Mouse (Mus musculus): ENCODE data around the gene Ikbip.

The Ikbip gene

DNA sequence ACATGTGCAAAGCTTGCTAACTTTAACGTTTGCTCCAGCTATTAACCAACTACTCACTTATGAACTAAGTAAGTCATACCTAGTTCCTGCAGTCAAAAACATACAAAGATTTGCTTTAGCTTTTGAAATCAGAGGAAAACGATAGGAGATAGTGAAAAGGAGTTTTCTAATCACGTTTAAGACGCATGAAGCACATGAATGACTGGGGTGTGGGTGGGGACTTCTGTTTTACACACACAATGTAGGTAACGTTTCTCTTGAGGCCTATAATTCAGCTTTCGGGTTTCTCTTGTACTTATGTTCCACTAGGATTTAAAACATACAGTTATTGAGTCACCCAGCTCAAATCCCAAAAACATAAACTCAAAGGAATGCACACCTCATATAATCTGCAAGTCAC lies 39.9 kb downstream of the Ikbip start:
- no peak for DNase-seq

DNA sequence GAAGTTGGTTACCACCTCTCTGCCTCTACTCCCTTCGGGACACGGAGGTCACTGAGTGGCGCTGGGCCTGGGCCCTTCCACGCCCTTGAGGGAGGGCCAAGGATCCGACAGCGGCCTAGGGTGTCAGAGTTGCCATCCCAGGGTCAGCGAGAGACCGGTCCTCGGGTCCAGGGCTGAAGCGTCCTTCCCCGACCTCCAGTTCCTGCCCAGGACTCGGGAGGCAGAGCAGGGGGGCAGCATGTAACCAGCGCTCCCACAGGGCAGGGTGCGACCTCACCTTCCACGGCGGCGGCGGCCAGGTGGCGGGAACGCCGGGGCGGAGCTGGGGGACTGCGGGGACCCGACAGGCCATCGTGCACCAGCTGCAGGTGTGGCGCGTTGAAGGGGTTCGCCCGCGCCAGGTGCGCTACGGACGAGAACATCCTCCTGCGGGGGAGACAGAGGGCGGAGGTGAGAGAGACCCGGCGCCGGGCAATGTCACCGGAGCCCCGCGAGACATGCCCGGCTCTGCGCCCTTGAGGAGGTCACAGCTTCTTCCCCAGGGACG lies 40.6 kb downstream of the Ikbip start:
- DNase-seq = peak; percentile 11

DNA sequence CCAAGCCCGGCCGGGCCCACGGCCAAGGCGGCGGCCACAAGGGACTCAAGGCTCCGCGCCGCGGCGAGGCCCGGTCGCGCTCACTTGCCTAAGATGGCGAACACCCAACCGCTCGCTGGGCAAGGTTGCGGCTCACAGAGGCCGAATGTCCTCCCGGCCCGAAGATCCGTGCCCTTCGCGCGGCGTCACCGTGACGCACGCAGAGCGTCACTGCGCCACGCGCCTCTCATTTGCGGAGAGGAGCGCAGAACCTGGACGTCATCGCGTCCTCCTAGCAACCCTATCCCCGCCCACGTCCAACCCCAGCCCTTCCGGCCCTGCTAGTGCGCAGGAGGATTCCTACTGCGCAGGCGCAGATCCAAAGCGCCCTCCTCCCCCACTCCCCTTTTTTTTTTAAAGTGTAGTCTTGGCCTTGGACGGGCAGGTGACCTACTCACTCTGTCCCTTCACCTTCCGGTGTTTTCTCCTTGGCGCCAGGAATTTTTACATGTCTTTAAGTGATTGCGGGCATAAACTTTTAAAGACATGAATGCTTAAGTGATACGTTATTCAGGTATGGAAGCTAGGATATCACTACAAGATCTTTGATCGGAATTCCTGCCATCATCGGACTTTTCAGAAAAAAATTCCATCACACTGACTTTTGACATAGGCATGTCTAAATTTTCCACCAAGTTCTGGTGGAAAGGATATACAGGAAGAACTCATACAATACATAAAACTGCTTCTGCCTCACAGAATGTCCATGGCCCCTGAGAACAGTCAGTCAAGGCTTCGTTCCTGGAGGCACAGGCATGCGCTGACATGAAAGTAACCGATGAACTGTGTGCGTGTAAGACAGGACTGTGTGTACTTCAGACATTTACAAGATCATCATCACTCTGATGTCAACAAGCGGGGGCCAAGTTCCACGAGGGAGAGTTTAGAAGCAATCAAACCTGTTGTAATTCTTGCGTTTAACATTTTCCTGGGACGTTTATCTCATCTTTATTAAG lies 41.4 kb downstream of the Ikbip start, which contains the start of gene Slc25a3:
Slc25a3 (minus strand) TSS at position 232 of the 995 bp plus-strand sequence.
- DNase-seq = peak; percentile 98

DNA sequence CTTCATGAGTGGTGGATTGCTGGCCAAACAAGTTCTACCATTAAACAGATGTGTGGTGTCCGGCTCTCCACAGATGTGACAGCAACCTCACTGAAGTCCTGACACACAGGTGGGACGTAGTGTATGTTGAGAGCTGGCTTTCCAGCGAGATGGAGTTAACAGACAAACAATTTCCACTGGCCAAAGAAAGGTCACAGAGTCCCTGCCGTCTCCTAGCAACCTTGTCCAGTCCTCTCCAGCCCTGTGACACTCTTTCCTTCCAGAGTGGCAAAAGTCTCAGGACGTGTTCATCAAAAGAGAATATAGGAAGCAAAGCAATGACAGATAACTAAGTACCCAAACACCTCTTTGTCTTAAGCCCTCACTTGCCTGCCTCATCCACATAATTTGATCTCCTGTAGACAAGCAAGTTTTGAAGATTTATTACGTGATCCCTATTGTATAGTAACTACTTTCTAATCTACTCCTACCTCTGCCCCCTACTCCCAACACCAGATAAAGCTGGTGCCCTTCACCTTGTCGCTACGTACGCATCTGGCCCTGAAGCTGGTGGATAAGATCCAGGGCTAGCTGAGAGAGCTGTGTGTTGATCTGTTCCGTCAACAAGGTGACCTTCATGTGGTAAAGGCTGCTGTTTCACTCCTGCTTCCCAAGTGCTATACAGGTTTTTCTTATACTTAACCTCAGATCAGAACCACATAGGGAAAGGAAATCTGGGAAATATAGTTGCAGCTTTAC lies 44.0 kb downstream of the Ikbip start:
- no peak for DNase-seq

DNA sequence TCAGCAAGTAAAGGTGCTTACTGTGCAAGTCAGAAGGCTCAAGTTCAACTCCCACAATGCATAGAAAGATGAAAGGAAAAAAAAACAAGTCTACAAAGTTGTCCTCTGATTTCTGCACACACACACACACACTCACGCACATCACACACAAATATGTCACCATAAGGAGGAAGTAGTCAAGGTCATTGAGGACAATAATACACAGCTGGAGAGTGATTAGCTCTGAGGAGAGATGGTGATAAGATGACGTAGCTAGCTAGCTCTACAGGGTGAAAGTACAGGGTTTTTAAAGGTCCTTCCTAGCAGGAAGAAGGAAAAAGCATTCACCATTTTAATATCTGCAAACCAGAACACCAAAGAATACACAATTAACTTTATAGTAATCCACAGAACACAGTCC lies 44.7 kb downstream of the Ikbip start:
- DNase-seq = no peak

DNA sequence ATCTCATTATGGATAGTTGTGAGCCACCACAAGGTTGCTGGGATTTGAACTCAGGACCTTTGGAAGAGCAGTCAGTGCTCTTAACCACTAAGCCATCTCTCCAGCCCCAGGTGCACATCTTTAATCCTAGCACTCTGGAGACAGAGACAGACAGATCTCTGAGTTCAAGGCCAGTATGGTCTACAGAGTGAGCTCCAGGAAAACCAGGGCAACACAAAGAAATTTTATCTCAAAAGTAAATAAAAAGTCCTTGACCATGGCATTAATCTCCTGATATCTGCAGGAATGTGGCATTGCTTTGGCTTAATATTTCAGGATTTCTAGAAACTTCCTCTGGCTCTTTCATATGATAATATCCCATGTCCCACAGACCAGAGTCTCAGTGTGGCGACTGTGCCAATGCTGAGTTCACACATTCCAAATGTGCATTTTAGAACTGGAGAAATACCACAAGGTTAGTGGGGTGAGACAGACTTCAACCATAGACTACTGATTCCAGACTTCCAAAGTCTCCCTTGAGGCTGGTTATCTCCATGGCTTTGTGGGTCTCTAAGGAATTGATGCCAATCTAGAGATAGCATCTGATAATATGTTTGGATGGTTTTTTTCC lies 45.9 kb downstream of the Ikbip start:
- no peak for DNase-seq

DNA sequence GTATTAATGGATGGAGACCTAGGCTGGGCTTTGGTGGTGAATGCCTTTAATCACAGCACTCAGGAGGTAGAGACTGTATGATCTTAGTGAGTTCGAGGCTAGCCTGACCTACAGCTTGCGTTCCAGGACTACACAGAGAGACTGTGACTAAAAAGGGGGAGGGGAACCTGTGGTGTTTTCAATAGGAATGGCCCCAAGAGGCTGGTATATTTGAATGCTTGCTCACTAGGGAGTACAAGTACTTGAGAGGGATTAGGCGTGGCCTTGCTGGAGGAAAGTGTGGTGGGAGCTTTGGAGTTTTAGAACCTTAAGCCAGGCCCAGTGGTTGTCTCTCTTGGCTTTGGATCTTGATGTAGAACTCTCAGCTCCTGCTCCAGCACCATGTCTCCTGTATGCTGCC lies 48.1 kb downstream of the Ikbip start:
- DNase-seq = no peak

DNA sequence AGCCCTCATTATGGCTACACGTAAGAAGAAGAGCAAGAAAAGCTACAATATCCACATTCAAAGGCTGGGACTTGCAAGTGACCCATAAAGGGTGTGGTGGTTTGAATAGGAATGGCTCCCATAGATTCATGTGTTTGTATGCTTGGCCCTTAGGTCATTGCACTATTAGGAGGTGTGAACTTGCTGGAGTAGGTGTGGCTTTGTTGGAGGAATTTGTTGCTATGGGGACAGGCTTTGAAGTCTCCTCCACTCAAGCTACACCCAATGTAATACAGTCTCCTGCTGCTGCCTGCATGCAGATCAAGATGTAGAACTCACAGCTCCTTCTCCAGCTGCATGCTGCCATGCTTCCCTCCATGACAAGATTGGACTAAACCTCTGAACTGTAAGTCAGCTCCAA lies 48.8 kb downstream of the Ikbip start:
- no peak for DNase-seq

DNA sequence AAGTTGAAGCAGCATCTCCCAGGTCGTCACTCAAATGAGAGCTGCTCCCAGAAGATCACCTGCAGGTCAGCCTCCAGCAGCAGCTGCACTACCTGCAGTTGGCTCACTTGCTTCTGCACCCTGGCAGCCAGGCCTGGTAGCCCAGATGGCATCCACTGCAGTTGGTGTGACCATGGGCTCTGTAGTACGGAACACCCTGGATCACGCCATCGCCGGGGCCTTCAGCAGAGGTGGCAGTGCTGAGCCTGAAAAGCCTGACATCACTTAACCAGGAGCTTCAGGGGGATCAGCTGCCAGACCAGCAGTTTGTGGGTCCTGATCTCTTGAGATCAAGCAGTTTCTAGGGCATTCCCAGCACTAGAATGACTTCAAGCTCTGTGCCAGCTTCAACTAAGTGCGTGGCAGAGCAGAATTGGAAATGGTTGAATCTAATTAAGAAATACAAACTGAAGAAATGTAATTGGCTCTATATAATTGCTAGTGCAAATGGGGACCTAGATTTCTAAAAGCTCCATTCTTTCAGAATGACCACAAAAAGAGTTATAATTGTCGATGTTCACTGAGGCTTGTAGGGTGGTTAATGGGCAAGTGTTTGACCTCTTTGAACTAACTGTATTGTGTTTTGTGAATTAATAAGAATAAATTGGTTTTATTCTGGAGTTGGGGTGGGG lies 52.7 kb downstream of the Ikbip start:
- DNase-seq = no peak

DNA sequence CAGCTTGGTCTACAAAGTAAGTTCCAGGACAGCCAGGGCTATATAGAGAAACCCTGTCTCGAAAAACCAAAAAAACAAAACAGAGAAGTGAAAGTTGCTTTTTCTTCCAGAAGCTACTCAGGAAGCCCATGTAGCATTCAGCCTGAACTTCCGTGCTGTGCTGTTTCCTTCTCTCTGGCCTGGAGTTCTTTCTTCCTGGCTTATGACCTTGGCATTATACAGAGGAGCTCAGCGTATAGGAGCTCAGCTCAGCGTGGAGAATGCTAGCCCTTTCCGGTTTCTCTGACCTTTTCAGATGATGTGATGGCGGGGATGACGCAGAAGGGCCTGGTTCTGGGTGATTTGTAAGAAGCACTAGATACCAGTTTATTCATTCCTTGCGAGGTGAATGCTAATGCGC lies 54.7 kb downstream of the Ikbip start:
- no peak for DNase-seq

DNA sequence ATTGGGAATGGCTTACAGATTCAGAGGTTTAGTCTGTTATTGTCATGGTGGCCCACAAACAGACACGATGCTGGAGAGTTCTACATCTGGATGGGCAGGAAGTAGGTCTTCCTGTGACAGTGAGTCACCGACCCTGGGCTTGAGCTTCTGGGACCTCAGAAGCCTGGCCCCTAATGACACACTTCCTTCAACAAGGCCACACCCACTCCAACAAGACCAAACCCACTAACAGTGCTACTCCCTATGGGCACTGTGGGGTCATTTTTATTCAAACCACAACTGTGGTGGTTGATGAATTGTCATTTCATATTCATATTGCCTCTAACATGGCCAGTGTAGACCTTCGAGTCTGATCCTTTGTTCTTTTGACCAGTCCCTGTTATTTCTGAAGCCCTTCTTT lies 55.6 kb downstream of the Ikbip start:
- no peak for DNase-seq

DNA sequence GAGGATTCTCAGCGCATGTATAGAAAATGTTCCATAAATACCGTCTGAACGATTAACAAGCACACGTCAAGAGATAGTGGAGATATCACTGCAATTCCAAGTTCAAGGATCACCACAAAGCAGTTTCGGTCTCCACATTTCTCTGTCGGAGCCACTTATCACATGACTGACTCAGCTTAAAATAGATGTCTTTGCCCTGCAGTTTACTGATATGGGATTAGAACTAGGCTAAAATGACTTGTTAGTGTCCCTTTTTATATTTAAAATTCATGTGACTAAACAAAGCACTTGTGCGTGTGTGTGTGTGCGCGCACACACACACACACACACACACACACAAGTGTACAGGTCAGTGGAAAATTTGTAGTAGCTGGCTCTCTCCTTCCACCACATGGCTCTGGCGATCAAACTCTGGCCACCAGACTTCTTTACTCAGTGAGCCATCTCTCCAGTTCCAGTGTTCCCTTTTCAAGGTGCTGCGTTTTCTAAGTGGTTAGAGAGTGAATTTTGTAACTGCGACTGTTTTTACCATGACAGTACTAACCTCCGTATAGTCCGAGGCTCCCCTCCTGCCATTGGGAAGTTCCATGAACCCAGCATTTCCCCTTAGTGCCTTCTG lies 56.5 kb downstream of the Ikbip start:
- no peak for DNase-seq

DNA sequence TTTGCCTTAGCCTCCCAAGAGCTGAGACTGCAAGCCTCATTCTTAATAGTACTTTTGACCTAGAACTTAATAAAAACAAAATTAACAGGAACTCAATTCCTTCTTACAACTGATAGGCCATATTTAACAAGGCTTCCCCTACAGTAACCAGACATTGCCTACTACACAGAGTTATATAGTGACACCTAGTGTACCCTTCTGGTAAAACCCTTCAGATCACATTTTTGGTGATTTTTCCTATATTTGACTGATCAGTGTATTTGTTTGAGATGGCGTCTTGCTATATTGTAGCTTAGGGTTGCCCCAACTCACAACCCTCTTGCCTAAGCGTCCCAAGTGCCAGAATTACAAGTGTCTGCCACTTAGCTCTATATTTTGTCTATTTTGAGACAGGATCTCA lies 58.8 kb downstream of the Ikbip start:
- no peak for DNase-seq

DNA sequence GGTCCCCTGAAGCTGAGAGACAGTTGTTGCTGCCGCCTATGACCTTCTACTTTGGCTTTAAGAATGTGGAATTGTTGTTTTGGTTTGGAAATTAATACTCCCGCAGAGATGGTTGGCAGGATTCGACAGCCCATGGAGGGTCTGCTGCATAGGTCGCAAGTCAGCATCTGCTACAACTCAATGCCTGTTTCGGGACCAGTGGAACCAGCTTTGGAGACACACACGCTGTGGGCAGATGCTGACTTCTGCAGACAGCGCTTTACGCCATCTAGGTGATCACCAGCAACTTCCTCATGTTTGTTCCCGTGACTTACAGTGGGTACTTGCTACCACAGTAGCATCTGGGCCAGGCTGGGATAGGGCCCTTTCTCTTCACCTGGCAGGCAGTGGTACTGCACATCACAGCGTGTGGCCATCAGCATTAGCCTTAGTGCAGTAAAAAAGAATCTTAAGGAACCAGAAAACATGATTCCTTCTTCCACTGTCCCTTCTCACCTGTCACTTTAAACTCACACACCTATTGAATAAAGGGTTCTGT lies 60.0 kb downstream of the Ikbip start:
- no peak for DNase-seq

DNA sequence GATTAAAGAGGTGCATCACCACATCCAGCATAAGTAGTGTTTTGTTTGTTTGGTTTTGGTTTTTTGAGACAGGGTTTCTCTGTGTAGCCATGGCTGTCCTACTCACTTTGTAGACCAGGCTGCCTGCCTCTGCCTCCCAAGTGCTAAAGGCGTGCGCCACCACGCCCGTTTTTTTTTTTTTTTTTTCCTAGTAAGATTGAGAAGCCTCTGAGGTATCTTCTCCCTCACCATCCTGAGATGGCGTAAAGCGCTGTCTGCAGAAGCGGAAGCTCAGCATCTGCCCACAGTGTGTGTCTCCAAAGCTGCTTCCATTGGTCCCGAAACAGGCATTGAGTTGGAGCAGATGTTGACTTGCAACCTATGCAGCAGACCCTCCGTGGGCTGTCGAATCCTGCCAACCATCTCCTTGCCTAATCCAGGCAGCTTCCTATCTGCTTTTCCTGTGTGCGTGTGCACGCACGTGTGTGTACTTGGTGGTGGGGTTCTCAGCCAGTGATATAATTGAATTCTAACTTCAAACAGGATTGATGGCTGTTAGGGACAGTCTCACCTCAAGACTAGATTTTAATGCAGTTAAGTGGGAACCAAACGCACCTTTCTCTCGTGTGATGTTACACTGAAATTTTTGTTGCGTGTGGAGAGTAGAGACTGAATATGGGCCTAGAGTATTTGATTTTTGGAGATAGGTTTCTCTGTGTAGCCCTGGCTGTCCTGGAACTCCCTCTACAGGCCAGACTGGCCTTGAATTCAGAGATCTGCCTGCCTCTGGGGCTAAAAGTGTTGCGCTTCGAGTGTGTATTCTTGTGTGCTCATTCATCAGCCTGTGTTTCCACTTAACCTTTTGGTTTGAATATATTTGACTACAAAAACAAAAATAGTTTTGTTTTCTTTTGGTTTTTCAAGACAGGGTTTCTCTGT lies 60.8 kb downstream of the Ikbip start:
- DNase-seq = no peak

DNA sequence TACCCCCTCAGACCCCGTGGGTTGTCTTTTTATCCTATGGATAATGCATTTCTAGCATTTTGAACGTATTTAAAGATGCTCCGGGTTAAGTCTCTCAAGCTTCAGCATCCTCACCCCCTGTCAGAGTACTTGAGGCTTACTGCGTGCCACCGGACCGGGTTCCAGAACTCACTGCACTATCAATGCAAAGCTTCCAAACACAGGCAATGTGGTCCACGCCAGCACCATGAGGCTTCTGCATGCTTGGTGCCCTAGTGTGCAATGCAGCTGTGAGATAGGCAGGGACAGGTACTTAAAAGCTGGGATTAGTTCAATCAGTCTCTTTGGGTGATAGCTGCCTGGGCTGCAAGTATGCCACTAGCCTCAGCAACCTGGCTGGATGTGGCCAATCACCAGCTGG lies 62.7 kb downstream of the Ikbip start:
- no peak for DNase-seq

All from right cerebral cortex, postnatal 25 days (tissue).